Mouse (Mus musculus): ENCODE measurements around the gene Ermp1. TPM values are rescaled to one million over a fixed set of nuclear protein-coding genes. Genes with fewer than 3 reads are reported as not detected.

The Ermp1 gene
- polyA plus RNA-seq, 1 experiment from 2014 or later, result 7.9 TPM

DNA sequence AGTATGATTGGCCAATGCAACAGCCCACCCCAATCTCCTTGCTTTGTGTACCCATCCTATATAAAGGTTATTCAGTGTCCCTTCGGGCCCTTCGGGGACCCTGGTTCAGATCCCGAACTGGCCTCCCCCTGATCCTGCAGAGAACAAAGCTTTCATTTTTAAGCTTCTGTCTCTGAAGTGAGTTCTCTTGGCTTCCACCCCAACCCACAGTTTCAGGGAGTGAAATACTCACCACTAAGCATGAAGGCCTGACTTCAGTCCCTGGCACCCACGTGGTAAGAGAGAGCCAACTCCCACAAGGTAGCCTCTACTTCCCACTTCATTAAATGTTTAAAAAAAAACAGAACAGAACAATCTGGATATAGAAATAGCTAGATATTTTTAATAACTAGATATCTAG is 10.6 kb upstream of the Ermp1 start:
- Histone ChIP-seq H3K27me3 (no peaks in the 10 kb centered on the region), H3K4me1 (replicated peaks) (no peaks in the 10 kb centered on the region), H3K4me3 (replicated peaks) (no peak overlapping the region), H3K9me3 (no peaks in the 10 kb centered on the region), H3K9ac (replicated peaks) (no peak overlapping the region), H3K27ac (no peak overlapping the region), H3K36me3 (no peaks in the 10 kb centered on the region), H3K4me2 (replicated peaks) (no peak overlapping the region)
- 92% methylated on average over 4 of the region's 4 CpGs for WGBS
- no peak for ATAC-seq

DNA sequence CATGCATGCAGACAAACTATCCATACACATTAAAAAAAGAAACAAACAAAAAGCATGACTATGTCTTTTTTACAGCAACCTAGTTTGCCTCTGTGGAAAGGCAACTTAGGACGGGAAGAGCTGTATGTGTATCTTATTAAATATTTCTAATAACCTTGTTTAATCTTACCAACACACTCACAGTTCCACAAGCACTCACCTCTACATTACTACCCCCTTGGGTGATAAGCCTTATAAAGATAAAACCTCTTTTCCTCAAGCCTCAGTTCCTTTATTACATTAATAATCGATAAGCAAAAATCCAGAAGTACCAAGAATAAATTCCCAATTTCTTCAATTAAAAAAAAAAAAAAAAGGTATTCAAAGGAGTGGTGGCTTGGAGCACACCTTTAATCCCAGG is 9.3 kb upstream of the Ermp1 start:
- WGBS, result 89% methylated on average over 2 of the region's 2 CpGs

DNA sequence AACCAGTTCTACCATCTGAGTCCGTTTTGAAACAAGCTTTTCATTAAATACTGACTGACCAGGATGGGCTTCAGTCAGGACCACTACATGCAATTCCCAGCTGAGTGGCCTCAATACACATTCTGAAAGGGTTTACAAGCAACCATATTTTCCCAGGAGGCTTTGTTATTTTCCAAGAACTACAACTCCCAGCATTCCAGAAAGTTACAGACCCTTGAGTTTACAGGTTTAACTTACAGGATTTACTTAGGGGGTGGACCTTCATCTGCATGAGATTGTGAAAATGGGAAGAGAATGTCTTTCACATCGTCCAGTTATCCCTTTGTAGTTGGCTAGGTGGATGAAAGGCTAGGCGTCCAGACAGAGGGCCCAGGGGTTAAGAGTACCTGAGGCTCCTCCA is 8.8 kb upstream of the Ermp1 start:
- Histone ChIP-seq H3K27me3 (no peaks in the 10 kb centered on the region), H3K36me3 (no peaks in the 10 kb centered on the region), H3K4me3 (replicated peaks) (no peak overlapping the region), H3K27ac (no peak overlapping the region), H3K4me1 (replicated peaks) (no peaks in the 10 kb centered on the region), H3K9ac (replicated peaks) (no peak overlapping the region), H3K9me3 (no peaks in the 10 kb centered on the region), H3K4me2 (replicated peaks) (no peak overlapping the region)
- 36% methylated on average over 3 of the region's 3 CpGs for WGBS
- no peak for ATAC-seq

More for the DNA sequence above, 9.3 kb upstream of the Ermp1 start:
- H3K9me3 ChIP-seq, result no peaks in the 10 kb centered on the region
- H3K27me3 ChIP-seq, result no peaks in the 10 kb centered on the region
- no peak overlapping the region for H3K4me2 ChIP-seq (replicated peaks)
- H3K4me1 ChIP-seq (replicated peaks), result no peaks in the 10 kb centered on the region
- H3K36me3 ChIP-seq, result no peaks in the 10 kb centered on the region
- no peak overlapping the region for H3K4me3 ChIP-seq (replicated peaks)
- no peak for ATAC-seq
- H3K9ac ChIP-seq (replicated peaks), result no peak overlapping the region
- H3K27ac ChIP-seq, result no peak overlapping the region

DNA sequence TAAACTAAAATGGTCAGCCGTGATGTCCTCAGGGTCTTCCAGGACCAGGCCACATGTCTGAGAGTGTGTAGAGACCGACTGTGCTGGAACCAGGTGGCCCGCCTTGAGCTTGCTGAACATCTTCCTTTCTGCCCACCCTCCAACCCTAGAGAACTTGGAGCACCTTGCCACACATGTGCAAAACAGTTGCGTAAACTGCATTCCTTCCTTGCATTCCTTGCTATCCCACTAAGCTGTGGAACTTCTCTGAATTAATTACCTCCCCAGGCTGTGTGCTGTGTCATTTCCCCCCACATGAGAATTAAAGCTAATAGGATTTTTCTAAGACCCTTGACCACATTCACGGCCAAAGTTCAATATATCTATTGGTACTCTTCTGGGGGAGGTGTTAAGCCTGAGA is 8.4 kb upstream of the Ermp1 start:
- WGBS, result 74% methylated on average over 5 of the region's 5 CpGs
- Histone ChIP-seq H3K4me2 (replicated peaks) (no peak overlapping the region), H3K9ac (replicated peaks) (no peak overlapping the region), H3K36me3 (no peaks in the 10 kb centered on the region), H3K27ac (no peak overlapping the region), H3K27me3 (no peaks in the 10 kb centered on the region), H3K9me3 (no peaks in the 10 kb centered on the region), H3K4me1 (replicated peaks) (no peaks in the 10 kb centered on the region), H3K4me3 (replicated peaks) (no peak overlapping the region)
- ATAC-seq, result no peak

DNA sequence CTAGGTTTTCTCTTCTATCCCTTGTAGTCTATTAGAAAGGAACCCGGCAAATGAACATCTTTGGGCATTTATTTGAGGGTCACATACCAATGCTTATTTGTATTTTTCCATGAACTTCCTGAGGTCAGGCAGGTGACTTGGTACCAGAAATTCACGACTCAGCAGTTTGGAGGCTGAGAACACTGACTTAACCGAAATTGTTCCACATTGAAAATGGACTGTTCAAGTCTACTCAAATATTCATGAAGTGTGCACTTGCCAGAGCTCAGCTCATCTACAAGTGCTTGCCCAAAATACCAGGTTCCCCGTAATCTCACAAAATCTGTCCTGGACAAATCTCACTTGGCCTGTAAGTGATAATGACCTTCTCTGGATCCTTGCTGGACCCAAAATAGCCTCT is 7.8 kb upstream of the Ermp1 start:
- H3K4me3 ChIP-seq (replicated peaks), result no peak overlapping the region
- no peak overlapping the region for H3K9ac ChIP-seq (replicated peaks)
- no peak overlapping the region for H3K27ac ChIP-seq
- no peaks in the 10 kb centered on the region for H3K27me3 ChIP-seq
- 82% methylated on average over 4 of the region's 4 CpGs for WGBS
- no peaks in the 10 kb centered on the region for H3K9me3 ChIP-seq
- no peaks in the 10 kb centered on the region for H3K4me1 ChIP-seq (replicated peaks)
- H3K4me2 ChIP-seq (replicated peaks), result no peak overlapping the region
- no peak for ATAC-seq
- H3K36me3 ChIP-seq, result no peaks in the 10 kb centered on the region

DNA sequence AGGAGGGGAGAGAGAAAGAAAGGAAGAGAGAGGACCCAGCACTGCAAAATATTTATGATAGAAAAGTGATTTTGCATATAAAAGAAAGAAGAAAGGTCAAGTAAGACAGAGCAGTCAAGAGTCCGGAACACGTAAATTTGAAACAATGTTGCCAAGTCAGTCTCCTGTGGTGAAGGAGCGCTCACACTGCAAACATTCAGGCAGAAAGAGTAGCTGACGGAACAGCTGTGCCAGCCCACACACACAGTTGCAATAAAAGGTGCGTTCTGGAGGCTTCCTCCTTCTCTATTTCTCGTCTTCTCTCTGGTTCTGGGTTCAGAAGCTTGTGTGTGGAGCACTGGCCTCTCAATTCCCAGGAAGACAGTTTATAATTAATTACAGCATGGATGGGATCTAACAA is 6.9 kb upstream of the Ermp1 start:
- Histone ChIP-seq H3K36me3 (no peaks in the 10 kb centered on the region), H3K27me3 (no peaks in the 10 kb centered on the region), H3K27ac (no peak overlapping the region), H3K9me3 (no peaks in the 10 kb centered on the region), H3K4me1 (replicated peaks) (no peaks in the 10 kb centered on the region), H3K9ac (replicated peaks) (no peak overlapping the region), H3K4me3 (replicated peaks) (no peak overlapping the region), H3K4me2 (replicated peaks) (no peak overlapping the region)
- WGBS, result 49% methylated on average over 6 of the region's 6 CpGs
- no peak for ATAC-seq

DNA sequence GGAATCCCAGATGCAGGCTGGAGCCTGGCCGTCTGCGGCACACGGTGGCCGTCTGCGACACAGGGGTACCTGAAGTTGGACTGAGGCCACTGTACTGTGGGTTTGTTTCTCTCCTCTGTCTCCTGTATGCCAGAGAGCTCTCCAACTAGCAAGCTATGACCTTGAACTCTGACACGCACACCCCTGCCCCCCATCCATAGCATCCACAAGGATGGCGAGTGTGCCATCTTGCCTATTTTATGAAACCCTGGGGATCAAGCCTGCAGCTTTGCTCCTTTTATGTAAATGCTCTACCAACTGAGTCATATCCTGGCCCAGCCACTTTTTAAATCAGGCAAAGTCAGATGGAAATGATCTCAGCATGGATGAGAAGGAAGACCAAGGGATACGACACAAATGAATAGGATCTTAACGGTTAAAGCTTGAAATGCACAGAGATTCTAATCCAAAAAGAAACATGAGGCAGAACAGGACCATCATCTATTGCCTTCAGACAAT is 5.6 kb upstream of the Ermp1 start:
- ATAC-seq, result no peak
- H3K36me3 ChIP-seq, result no peaks in the 10 kb centered on the region
- no peak overlapping the region for H3K27ac ChIP-seq
- no peaks in the 10 kb centered on the region for H3K4me1 ChIP-seq (replicated peaks)
- no peak overlapping the region for H3K9ac ChIP-seq (replicated peaks)
- 79% methylated on average over 9 of the region's 9 CpGs for WGBS
- H3K4me2 ChIP-seq (replicated peaks), result no peak overlapping the region
- no peak overlapping the region for H3K4me3 ChIP-seq (replicated peaks)
- H3K9me3 ChIP-seq, result no peaks in the 10 kb centered on the region
- H3K27me3 ChIP-seq, result no peaks in the 10 kb centered on the region

DNA sequence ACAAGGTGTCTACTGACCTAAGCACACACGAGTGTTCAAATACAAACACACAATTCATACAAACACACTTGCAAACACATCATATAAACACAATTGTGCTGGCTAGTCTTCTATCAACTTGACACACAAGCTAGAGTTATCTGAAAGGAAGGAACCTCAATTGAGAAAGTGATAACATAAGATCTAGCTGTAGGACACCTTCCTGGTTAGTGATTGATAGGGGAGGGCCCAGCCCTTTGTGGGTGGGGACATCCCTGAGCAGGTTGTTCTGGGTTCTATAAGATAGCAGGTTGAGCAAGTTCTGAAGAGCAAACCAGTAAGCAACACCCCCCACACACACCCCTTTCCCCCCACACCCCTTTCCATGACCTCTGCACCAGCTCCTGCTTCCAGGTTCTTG is 1.5 kb upstream of the Ermp1 start:
- 92% methylated on average over 1 of the region's 1 CpGs for WGBS
- Histone ChIP-seq H3K4me3 (replicated peaks) (no peak overlapping the region), H3K9me3 (no peaks in the 10 kb centered on the region), H3K9ac (replicated peaks) (no peak overlapping the region), H3K4me1 (replicated peaks) (no peaks in the 10 kb centered on the region), H3K27me3 (no peaks in the 10 kb centered on the region), H3K27ac (no peak overlapping the region), H3K4me2 (replicated peaks) (no peak overlapping the region), H3K36me3 (peaks cover 4% of the 10 kb centered on the region; the same call in 1 of the 2 replicates)
- no peak for ATAC-seq

DNA sequence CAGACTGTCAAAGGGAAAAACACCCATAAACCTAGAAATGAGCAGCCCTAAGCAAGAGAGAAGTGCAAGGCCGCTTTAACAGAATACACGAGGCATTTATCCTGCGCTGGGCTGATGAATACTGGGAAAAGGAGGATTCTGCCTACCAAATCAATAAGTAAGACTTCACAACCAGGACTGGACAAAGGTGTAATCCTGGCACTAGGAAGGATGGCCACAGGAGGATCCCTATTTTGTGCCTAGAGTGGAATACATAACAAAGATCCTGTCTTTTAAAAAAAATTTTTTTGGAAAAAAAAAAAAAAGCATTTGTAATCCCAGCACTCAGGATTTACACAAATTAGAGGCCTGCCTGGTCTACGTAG is 317 bp upstream of the Ermp1 start:
- Histone ChIP-seq H3K27me3 (no peaks in the 10 kb centered on the region), H3K9me3 (no peaks in the 10 kb centered on the region), H3K4me2 (replicated peaks) (peak overlapping the region; percentile 65), H3K9ac (replicated peaks) (no peak overlapping the region), H3K4me3 (replicated peaks) (peak overlapping the region; percentile 66), H3K36me3 (peaks cover 4% of the 10 kb centered on the region; the same call in 1 of the 2 replicates), H3K27ac (peak overlapping the region; percentile 93), H3K4me1 (replicated peaks) (no peaks in the 10 kb centered on the region)
- ATAC-seq, result no peak
- WGBS, result 25% methylated on average over 4 of the region's 4 CpGs

DNA sequence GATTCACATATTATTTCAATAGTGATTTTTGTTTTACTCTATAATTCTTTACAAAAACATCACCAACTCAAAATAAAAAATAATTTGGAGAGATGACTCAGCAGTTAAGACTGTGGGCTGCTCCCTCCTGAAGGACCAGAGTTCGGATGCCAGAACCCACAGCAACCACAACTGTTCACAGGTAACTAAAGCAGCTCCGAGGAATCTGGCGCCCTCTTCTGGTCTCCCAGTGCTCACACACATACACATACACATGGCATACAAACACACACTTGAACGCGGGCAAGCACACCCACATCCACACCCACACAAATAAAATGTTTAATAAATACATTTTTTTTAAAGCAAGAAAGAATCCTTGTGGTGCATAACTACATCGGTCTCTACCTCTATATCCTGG is 3.5 kb downstream of the Ermp1 start:
- no peaks in the 10 kb centered on the region for H3K9me3 ChIP-seq
- ATAC-seq, result no peak
- no peak overlapping the region for H3K4me2 ChIP-seq (replicated peaks)
- H3K9ac ChIP-seq (replicated peaks), result no peak overlapping the region
- H3K36me3 ChIP-seq, result peaks cover 4% of the 10 kb centered on the region; the same call in 1 of the 2 replicates
- H3K27ac ChIP-seq, result no peak overlapping the region
- 98% methylated on average over 6 of the region's 6 CpGs for WGBS
- peaks cover 7% of the 10 kb centered on the region; the same call in 1 of the 2 replicates for H3K4me1 ChIP-seq (replicated peaks)
- no peak overlapping the region for H3K4me3 ChIP-seq (replicated peaks)
- H3K27me3 ChIP-seq, result no peaks in the 10 kb centered on the region

DNA sequence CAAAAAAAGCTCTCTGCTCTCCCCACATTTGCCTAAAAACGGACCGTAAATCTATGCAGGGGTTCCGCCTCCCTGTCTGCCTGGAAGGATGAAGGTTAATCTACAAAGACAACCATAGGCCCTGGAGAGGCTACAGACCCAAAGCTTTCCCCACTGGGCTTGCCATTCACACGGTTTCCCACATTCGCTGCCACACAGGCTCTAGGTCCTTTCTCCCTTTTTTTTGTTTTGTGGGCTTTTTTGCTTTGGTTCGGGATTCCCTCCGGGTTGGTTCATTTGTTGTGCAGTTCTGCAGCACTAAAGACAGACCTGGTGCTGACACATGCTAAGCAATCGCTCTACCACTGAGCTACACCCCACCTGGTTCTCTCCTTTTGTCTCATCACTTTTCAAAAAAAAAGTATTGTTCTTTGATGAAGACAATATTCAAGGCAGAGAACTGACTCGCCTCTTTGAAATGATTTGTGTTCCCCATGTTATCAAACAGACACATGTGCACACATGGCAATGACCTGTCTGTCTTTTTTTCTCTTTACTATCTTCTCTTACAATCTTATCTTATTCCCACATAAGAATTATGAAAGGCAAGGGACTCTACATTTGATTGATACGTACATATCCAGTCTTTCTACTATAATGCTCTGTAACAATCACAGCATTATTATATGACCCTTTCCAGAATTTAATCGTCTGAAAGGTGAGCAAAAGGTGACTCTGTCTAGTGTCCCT is 4.9 kb downstream of the Ermp1 start:
- 62% methylated on average over 11 of the region's 11 CpGs for WGBS
- H3K9me3 ChIP-seq, result no peaks in the 10 kb centered on the region
- no peak overlapping the region for H3K4me3 ChIP-seq (replicated peaks)
- H3K36me3 ChIP-seq, result peaks cover 4% of the 10 kb centered on the region; the same call in 1 of the 2 replicates
- no peak for ATAC-seq
- peaks cover 7% of the 10 kb centered on the region; the same call in 1 of the 2 replicates for H3K4me1 ChIP-seq (replicated peaks)
- no peaks in the 10 kb centered on the region for H3K27me3 ChIP-seq
- no peak overlapping the region; the same call in 1 of the 2 replicates for H3K27ac ChIP-seq
- H3K9ac ChIP-seq (replicated peaks), result no peak overlapping the region
- no peak overlapping the region for H3K4me2 ChIP-seq (replicated peaks)

DNA sequence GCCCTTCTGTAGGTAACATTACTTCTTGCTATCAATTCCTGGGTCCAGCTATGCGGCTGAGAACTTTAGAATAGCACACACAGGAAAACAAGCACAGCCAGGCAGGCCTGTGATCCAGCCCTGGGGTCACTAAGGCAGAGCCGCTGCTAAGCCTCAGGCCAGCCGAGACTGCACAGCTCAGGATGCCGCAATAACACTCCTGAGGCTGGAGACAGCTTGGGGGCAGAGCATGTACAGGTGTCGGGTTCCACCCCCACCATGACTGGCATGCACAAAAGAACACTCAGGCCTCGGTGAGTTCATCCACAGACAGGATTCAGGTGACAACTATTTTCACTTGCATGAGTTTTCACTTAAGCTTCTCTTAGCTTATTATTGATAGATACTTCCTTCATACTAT is 6.0 kb downstream of the Ermp1 start:
- ATAC-seq, result no peak
- Histone ChIP-seq H3K27me3 (no peaks in the 10 kb centered on the region), H3K9me3 (no peaks in the 10 kb centered on the region), H3K4me1 (replicated peaks) (peaks cover 7% of the 10 kb centered on the region; the same call in 1 of the 2 replicates), H3K4me3 (replicated peaks) (no peak overlapping the region), H3K9ac (replicated peaks) (no peak overlapping the region), H3K36me3 (peaks cover 5% of the 10 kb centered on the region; the same call in 1 of the 2 replicates), H3K27ac (no peak overlapping the region), H3K4me2 (replicated peaks) (no peak overlapping the region)
- WGBS, result 48% methylated on average over 6 of the region's 6 CpGs

DNA sequence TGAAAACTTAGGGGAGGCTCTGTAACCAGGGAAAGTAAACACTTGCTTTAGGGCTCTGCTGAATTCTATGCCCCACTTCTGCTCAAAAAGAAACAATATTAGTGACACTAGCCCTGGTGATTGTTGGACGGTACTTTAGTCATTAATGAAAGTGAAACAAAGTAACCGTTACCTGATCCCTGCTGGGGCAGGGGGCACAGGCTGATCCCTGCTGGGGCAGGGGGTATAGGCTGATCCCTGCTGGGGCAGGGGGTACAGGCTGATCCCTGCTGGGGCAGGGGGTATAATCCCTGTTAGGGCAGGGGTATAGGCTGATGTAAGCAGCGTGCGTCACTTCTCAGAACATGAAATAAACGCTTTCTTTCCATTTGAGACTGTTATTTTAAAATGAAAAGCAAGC is 6.7 kb downstream of the Ermp1 start:
- no peaks in the 10 kb centered on the region for H3K9me3 ChIP-seq
- H3K4me2 ChIP-seq (replicated peaks), result no peak overlapping the region
- 39% methylated on average over 5 of the region's 5 CpGs for WGBS
- no peaks in the 10 kb centered on the region for H3K27me3 ChIP-seq
- no peak for ATAC-seq
- H3K27ac ChIP-seq, result no peak overlapping the region
- peaks cover 12% of the 10 kb centered on the region for H3K36me3 ChIP-seq
- H3K4me1 ChIP-seq (replicated peaks), result peaks cover 7% of the 10 kb centered on the region; the same call in 1 of the 2 replicates
- H3K4me3 ChIP-seq (replicated peaks), result no peak overlapping the region
- no peak overlapping the region for H3K9ac ChIP-seq (replicated peaks)
